Mouse (Mus musculus): ENCODE measurements around the gene Tbl2. TPM values are rescaled to one million over a fixed set of nuclear protein-coding genes. Genes with fewer than 3 reads are reported as not detected.
A peak's percentile ranks its signal among the peaks of the same experiment; 100 is the strongest.

Tbl2 gene
- polyA plus RNA-seq, 1 experiment from 2014 or later, result 33.4 TPM

DNA sequence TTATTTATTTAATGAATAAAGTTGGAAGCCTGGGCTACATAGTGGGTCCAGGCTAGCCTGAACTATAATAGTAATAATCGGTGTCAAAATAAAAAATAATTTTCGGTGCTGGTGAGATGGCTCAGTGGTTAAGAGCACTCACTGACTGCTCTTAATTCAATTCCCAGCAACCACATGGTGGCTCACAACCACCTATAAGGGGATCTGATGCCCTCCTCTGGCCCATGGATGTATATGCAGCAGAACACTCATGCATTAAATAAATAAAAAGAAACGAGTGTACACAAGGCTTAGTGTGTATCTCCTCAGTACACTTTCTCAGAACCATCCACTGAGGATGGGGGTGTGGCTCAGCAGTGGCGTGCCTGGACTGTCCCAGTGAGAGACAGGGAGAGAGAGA is 28.7 kb upstream of the Tbl2 start:
- H3K4me2 ChIP-seq, result no peak overlapping the region
- ATAC-seq (ENCODE audit: insufficient number of reproducible peaks, low FRiP score, low TSS enrichment, low read depth), result no peak
- WGBS, result 58% methylated on average over 4 of the region's 4 CpGs
- no peak overlapping the region for H3K9ac ChIP-seq
- peaks cover 17% of the 10 kb centered on the region for H3K27me3 ChIP-seq
- H3K9me3 ChIP-seq, result no peaks in the 10 kb centered on the region
- no peak overlapping the region for H3K4me3 ChIP-seq
- no peaks in the 10 kb centered on the region for H3K36me3 ChIP-seq
- no peak overlapping the region for H3K27ac ChIP-seq
- peaks cover 5% of the 10 kb centered on the region; the same call in 1 of the 2 replicates for H3K4me1 ChIP-seq

DNA sequence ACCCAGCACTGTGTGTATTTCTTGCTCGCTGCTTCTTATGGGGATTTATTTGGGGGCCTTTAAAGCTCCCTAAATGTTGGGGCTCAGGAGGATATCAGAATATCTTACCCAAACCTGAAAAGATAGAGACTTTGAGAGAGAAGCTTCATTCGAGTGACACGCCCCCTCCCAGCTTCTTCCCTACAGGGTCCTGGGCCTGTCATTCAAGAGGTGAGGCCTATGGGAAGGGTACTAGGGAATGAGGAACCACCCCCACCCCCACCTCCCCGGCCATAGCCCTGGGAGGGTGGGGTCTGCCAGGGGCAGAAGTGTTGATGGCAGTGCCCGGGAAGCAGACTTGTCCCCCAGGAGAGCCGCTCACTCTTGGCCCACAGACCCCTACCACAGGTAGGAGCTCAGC is 23.3 kb upstream of the Tbl2 start:
- WGBS, result 56% methylated on average over 6 of the region's 6 CpGs
- no peak overlapping the region for H3K4me3 ChIP-seq
- H3K27me3 ChIP-seq, result peaks cover 14% of the 10 kb centered on the region
- H3K4me1 ChIP-seq, result no peaks in the 10 kb centered on the region
- H3K27ac ChIP-seq, result no peak overlapping the region
- no peak for ATAC-seq (ENCODE audit: insufficient number of reproducible peaks, low FRiP score, low TSS enrichment, low read depth)
- H3K36me3 ChIP-seq, result no peaks in the 10 kb centered on the region
- no peak overlapping the region for H3K4me2 ChIP-seq
- H3K9ac ChIP-seq, result no peak overlapping the region
- H3K9me3 ChIP-seq, result no peaks in the 10 kb centered on the region

DNA sequence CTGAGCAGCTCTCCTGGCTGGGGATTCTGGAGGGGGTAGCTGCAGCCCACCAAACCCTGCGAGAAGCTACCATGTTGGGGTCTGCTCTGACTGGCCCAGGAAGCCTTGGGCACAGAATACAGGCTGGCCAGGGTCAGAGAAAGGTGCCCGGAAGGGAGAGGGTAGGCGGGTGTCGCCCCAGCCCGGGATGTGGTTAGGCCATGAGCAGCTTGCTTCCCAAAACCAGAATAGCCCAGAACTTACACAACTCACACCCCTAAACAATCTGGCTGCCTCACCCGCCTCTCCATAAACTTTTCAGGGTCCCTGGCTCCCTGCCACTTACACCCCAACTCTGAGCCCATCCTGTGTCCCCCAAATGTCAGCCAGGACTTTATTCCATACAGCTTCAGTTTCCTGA is 21.8 kb upstream of the Tbl2 start:
- no peak overlapping the region for H3K9ac ChIP-seq
- H3K36me3 ChIP-seq, result no peaks in the 10 kb centered on the region
- H3K4me1 ChIP-seq, result no peaks in the 10 kb centered on the region
- no peak overlapping the region for H3K4me2 ChIP-seq
- H3K9me3 ChIP-seq, result no peaks in the 10 kb centered on the region
- no peak overlapping the region for H3K27ac ChIP-seq
- WGBS, result 73% methylated on average over 6 of the region's 6 CpGs
- ATAC-seq (ENCODE audit: insufficient number of reproducible peaks, low FRiP score, low TSS enrichment, low read depth), result no peak
- H3K4me3 ChIP-seq, result no peak overlapping the region
- H3K27me3 ChIP-seq, result peaks cover 9% of the 10 kb centered on the region

DNA sequence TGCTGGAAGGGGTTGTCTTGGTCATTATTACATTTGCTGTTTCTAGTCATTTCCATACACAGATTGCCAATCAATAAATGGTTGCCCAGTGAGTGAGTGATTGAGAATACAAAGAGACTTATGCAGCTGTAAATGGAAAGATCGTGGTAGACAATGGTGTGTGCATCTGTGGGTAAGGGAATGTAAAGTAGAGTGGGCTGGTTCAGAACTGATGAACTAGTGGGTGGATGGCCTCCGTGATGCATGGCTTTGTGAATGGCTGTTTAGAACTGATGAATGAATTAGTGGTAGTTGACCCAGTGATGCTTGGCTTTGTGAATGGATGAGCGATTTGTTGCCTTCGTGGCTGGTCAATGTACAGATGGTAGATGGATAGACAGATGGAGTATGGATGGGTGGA is 19.7 kb upstream of the Tbl2 start:
- Histone ChIP-seq H3K9ac (no peak overlapping the region), H3K4me2 (no peak overlapping the region), H3K27ac (no peak overlapping the region), H3K4me1 (peaks cover 13% of the 10 kb centered on the region), H3K4me3 (no peak overlapping the region), H3K36me3 (no peaks in the 10 kb centered on the region), H3K27me3 (peaks cover 28% of the 10 kb centered on the region), H3K9me3 (no peaks in the 10 kb centered on the region)
- ATAC-seq (ENCODE audit: insufficient number of reproducible peaks, low FRiP score, low TSS enrichment, low read depth), result no peak
- 88% methylated on average over 4 of the region's 4 CpGs for WGBS

DNA sequence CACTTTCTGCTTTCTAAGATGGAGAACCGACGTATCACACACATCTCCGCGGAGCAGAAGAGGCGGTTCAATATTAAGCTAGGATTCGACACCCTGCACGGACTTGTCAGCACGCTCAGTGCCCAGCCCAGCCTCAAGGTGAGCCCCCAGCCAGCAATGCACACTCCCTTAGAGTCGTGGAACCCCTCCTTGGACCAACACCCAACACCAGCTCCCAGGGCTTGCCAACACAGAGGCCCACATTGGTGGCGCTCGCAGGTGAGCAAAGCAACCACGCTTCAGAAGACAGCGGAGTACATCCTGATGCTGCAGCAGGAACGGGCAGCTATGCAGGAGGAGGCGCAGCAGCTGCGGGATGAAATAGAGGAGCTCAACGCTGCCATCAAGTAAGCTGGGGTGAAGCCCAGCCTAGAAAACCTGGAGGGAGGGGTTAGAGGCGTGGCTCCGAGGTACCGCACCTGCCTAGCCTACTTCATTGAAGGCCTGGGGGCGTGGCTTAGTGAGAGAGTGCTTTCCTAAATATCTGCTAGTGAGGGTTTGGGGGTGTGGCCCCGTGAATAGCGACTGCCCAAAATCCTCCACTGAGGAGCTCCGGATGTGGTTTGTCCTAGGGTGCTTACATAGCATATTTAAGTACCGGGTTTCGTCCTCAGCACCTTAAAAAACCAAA is 15.6 kb upstream of the Tbl2 start:
- Histone ChIP-seq H3K36me3 (no peaks in the 10 kb centered on the region), H3K27me3 (peaks cover 33% of the 10 kb centered on the region), H3K4me2 (peak overlapping the region; percentile 41), H3K4me3 (peak overlapping the region; percentile 15), H3K4me1 (peaks cover 13% of the 10 kb centered on the region), H3K27ac (no peak overlapping the region), H3K9me3 (no peaks in the 10 kb centered on the region), H3K9ac (no peak overlapping the region)
- WGBS, result 4% methylated on average over 26 of the region's 26 CpGs
- peak; percentile 15; the same call in 1 of the 2 replicates for ATAC-seq (ENCODE audit: insufficient number of reproducible peaks, low FRiP score, low TSS enrichment, low read depth)

DNA sequence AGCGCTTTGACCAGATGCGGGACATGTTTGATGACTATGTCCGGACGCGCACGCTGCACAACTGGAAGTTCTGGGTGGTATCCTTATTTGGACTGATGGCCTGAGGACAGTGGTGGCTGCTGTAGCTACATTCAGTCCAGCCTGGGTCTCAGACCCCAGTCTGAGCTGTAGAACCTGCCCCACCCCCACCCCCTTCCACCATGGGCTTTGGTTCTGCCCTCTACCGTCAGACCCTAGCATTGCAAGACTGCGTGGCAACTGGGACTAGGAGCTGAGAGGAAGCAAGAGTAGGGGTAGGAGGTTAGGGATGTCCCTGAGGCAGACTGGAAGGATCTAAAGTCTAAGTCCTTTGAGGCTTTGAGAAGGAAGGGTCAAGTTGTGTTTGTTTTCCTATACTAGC is 14.9 kb upstream of the Tbl2 start:
- H3K27ac ChIP-seq, result no peak overlapping the region
- H3K4me1 ChIP-seq, result peaks cover 13% of the 10 kb centered on the region
- H3K9ac ChIP-seq, result no peak overlapping the region
- peak overlapping the region; percentile 41 for H3K4me2 ChIP-seq
- no peak for ATAC-seq (ENCODE audit: insufficient number of reproducible peaks, low FRiP score, low TSS enrichment, low read depth)
- peak overlapping the region; percentile 15 for H3K4me3 ChIP-seq
- 5% methylated on average over 8 of the region's 8 CpGs for WGBS
- no peaks in the 10 kb centered on the region for H3K9me3 ChIP-seq
- H3K36me3 ChIP-seq, result no peaks in the 10 kb centered on the region
- H3K27me3 ChIP-seq, result peaks cover 33% of the 10 kb centered on the region

DNA sequence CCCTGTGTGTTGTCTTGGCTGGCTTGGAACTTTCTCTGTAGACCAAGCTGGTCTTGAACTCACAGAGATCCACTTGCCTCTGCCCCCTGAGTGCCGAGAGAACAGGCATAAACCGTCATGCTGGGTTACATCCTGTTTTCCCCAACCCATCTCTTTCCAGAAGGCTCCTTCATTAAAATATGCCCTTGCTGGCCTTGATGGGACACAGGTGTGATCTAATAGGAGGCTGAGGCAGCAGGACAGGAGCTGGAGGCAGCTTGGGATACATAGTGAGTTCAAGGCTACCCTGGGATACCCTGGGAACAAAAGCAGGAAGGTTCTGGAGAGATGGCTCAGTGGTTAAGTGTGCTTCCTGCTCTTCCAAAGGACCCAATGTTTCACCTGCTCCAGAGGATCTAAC is 9.6 kb upstream of the Tbl2 start:
- Histone ChIP-seq H3K4me2 (no peak overlapping the region), H3K27me3 (peaks cover 5% of the 10 kb centered on the region; the same call in 1 of the 2 replicates), H3K9me3 (no peaks in the 10 kb centered on the region), H3K4me3 (no peak overlapping the region), H3K4me1 (no peaks in the 10 kb centered on the region), H3K36me3 (no peaks in the 10 kb centered on the region), H3K27ac (no peak overlapping the region), H3K9ac (no peak overlapping the region)
- no peak for ATAC-seq (ENCODE audit: insufficient number of reproducible peaks, low FRiP score, low TSS enrichment, low read depth)
- WGBS, result 49% methylated on average over 2 of the region's 2 CpGs

DNA sequence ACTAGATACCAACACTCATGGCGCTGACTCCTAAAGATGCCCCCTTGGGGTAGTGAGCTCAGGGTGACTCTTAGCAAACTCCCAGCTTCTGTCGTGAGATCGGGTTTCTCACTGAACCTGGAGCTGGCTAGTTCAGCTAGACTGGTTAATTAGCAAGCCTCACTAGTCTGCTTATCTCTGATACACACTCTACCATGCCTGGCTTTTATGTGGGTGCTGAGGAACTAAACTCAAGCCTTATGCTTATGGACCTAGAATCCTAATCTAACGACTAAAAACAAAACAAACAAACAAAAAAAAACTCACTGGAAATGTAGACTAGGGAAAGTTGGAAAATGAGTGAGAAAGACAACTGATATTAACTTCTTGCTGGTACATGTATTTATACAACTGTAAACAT is 5.0 kb upstream of the Tbl2 start:
- no peak overlapping the region for H3K27ac ChIP-seq
- no peaks in the 10 kb centered on the region for H3K9me3 ChIP-seq
- ATAC-seq (ENCODE audit: insufficient number of reproducible peaks, low FRiP score, low TSS enrichment, low read depth), result no peak
- 54% methylated on average over 4 of the region's 4 CpGs for WGBS
- no peak overlapping the region for H3K4me3 ChIP-seq
- H3K9ac ChIP-seq, result no peak overlapping the region
- peaks cover 7% of the 10 kb centered on the region; the same call in 1 of the 2 replicates for H3K4me1 ChIP-seq
- no peaks in the 10 kb centered on the region for H3K27me3 ChIP-seq
- H3K4me2 ChIP-seq, result no peak overlapping the region
- no peaks in the 10 kb centered on the region for H3K36me3 ChIP-seq

DNA sequence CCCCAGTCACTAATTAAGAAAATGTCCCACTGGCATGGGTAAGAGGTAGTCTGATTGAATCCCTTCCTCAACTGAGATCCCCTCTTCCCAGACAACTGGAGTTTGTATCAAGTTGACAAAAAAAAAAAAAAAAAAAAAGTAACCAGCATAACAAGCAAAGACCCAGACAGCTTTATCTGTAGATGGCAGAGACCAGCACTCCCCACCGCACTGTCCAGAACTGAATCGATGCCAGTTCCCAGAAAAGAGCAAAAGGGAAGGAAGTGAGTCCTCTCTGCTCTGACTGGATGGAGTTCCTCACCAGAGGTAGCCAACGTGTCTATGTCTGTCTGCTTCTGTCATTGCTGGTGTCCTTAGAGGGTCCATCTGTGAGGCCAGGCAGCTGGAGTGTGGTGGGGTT is 3.9 kb upstream of the Tbl2 start:
- H3K4me3 ChIP-seq, result no peak overlapping the region
- H3K4me1 ChIP-seq, result peaks cover 10% of the 10 kb centered on the region
- no peaks in the 10 kb centered on the region for H3K36me3 ChIP-seq
- no peak overlapping the region for H3K9ac ChIP-seq
- H3K9me3 ChIP-seq, result no peaks in the 10 kb centered on the region
- H3K27me3 ChIP-seq, result no peaks in the 10 kb centered on the region
- H3K27ac ChIP-seq, result no peak overlapping the region
- no peak overlapping the region for H3K4me2 ChIP-seq
- 84% methylated on average over 3 of the region's 3 CpGs for WGBS
- no peak for ATAC-seq (ENCODE audit: insufficient number of reproducible peaks, low FRiP score, low TSS enrichment, low read depth)

DNA sequence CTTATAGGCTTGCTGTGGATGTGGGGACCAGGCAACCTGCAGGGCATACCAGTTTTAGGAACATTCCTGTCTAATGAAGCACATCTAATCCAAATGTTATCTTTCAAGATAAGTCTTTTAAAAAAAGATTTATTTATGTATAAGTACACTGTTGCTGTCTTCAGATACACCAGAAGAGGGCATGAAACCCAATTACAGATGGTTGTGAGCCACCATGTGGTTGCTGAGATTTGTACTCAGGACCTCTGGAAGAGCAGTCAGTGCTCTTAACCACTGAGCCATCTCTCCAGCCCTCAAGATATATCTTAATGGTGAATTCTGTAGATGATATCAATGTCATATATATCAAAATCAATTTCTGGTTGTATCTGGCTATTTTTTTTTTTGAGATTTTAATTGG is 3.5 kb upstream of the Tbl2 start:
- Histone ChIP-seq H3K9me3 (no peaks in the 10 kb centered on the region), H3K4me3 (no peak overlapping the region), H3K4me1 (peaks cover 12% of the 10 kb centered on the region), H3K4me2 (no peak overlapping the region), H3K27ac (no peak overlapping the region), H3K27me3 (no peaks in the 10 kb centered on the region), H3K36me3 (no peaks in the 10 kb centered on the region), H3K9ac (no peak overlapping the region)
- ATAC-seq (ENCODE audit: insufficient number of reproducible peaks, low FRiP score, low TSS enrichment, low read depth), result no peak

DNA sequence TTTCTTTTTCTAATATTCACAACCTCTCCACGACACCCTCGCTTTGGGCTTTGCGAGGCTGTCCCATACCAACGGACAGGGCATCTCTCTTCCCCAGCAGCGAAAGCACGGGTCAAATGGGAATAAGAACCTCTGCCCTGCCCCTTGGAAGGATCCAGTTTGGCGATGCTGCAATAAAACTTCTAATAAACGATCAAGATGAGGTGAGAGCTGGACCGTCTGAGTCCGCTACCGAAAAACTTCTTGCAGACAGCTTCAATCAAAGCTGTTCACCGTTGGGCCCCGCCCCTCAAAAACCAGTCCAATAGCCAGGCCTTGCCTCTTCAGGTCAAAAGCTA is 773 bp upstream of the Tbl2 start:
- Histone ChIP-seq H3K9me3 (no peaks in the 10 kb centered on the region), H3K4me3 (peak overlapping the region; percentile 87), H3K36me3 (peaks cover 14% of the 10 kb centered on the region), H3K4me2 (peak overlapping the region; percentile 60), H3K27me3 (no peaks in the 10 kb centered on the region), H3K27ac (peak overlapping the region; percentile 97), H3K4me1 (peaks cover 13% of the 10 kb centered on the region), H3K9ac (peak overlapping the region; percentile 39; the same call in 1 of the 2 replicates)
- WGBS, result under 1% methylated on average over 13 of the region's 13 CpGs
- ATAC-seq (ENCODE audit: insufficient number of reproducible peaks, low FRiP score, low TSS enrichment, low read depth), result 0 out of 2 replicates have a peak, but pooled peaks have one; percentile 0

DNA sequence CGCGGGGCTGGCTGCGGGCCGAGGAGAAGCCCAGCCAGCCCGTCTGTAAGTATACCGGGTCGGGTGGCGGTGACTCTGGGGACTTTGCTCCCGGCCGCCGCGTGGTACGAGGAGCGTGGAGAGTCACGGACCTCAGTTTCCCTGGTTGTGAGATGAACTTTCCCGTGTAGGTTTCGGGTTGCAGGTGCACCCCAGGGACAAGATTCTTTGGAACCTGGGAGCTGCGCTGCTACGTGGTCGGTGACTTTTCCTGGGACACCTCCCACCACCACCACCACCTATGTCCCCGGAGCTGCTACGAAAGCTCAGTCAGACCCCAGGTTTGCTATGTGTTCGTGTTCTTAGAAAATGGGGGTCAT is 342 bp downstream of the Tbl2 start:
- Histone ChIP-seq H3K9ac (peak overlapping the region; percentile 80), H3K36me3 (peaks cover 25% of the 10 kb centered on the region), H3K27me3 (no peaks in the 10 kb centered on the region), H3K4me2 (peak overlapping the region; percentile 60), H3K9me3 (no peaks in the 10 kb centered on the region), H3K4me3 (peak overlapping the region; percentile 87), H3K4me1 (peaks cover 13% of the 10 kb centered on the region), H3K27ac (peak overlapping the region; percentile 97)
- no peak for ATAC-seq (ENCODE audit: insufficient number of reproducible peaks, low FRiP score, low TSS enrichment, low read depth)
- WGBS, result under 1% methylated on average over 23 of the region's 23 CpGs

DNA sequence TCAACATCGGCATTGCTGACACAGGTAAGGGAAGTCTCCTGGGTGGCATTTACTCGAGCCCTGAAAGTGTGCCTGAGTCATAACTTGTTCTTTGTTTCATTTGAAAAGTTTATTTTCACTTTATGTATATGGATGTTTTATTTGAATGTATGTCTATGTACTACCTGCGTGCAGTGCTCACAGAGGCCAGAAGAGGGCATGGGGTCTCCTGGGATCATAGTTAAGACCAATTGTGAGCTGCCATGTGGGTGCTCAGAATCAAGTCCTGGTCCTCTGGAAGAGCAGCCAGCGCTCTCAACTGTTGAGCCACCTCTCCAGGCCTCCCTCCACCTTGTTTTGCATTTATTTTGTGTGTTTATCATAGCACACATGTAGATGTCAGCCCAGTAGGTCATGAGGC is 7.0 kb downstream of the Tbl2 start:
- ATAC-seq (ENCODE audit: insufficient number of reproducible peaks, low FRiP score, low TSS enrichment, low read depth), result no peak
- Histone ChIP-seq H3K27ac (no peak overlapping the region), H3K9ac (no peak overlapping the region), H3K36me3 (peaks cover 91% of the 10 kb centered on the region), H3K4me3 (no peak overlapping the region), H3K4me1 (no peaks in the 10 kb centered on the region), H3K9me3 (no peaks in the 10 kb centered on the region), H3K27me3 (no peaks in the 10 kb centered on the region), H3K4me2 (no peak overlapping the region)
- whole genome bisulfite sequencing, result 99% methylated on average over 4 of the region's 4 CpGs

Data from limb, embryonic 15.5 days (tissue).